Mouse (Mus musculus): ENCODE measurements around the gene H2-T3.

DNA sequence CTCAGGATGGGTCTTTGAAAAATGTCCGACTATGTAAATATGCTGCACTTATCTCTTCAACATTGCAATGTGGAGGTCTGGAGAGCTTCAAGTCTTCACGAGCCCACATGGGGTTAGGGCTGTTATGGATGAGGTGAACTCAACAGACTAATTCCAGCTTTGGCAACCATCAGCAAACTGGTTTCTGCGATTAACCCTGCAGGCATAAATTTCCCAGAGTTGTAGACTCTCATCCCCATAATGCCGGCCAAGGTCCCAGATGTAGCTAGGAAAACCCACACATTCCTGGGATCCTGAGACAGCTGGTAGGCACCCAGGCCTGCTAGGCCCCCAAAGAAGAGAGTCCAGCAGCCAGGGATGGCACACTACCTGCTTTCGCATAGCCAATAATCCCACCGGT, 4.4 kb upstream of the H2-T3 start:
- TF ChIP-seq POLR2A (IDR thresholded peaks at IDR 0.05; ENCODE audit: low read depth, low read length) = no peak
- TF ChIP-seq CTCF (IDR thresholded peaks at IDR 0.05; ENCODE audit: borderline replicate concordance, insufficient read depth, low read length) = no peak

Data from embryonic fibroblast, embryonic 13.5 days (primary cell).